Mouse (Mus musculus) megakaryocyte, embryonic 14.5 days (primary cell): Measurements from ENCODE around the gene Actr3.

Experiments
- FLI1 ChIP-seq: IDR thresholded peaks from 2 replicates; pipeline ENCODE4 v1.6.1; 2012; ENCODE audit warnings: low read length, inconsistent platforms, mixed read lengths
- GATA1 ChIP-seq: IDR thresholded peaks from 3 replicates; pipeline ENCODE4 v1.6.1; 2012; ENCODE audit warnings: mixed read lengths, low read length, inconsistent platforms, borderline replicate concordance

DNA sequence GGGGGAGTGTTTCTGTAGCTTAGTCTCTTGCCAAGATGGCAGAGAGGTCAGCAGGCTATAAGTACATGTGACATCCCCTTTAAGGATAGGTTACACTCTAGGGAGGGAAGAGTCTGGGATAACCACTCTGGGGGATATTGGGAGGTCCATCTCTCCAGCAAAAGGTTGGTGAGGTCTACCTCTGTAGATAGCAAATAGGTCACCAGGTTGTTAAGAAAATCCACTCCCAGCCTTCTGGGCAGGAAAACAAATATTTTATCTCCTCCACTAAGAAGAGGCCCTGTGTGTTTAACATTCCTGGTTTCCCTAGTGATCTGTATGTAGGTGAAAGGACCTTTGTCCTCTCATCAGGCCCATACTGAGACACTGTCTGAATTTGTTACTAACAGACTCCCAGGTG is 46.3 kb upstream of the Actr3 start:
- TF ChIP-seq GATA1 (no peak), FLI1 (no peak)
